Mouse (Mus musculus) cortical plate, adult 2 months (tissue): ENCODE data around the gene Map3k20. TPM values are rescaled to one million over a fixed set of nuclear protein-coding genes. Genes with fewer than 3 reads are reported as not detected.

Source experiments
- H3K27ac ChIP-seq: fragments of 200-500 bp; 2 replicates; pipeline ENCODE4 v1.5.1; 2012; ENCODE audit warnings: low read length, control low read depth, inconsistent platforms; ENCODE audit not compliant: insufficient read depth
- H3K4me1 ChIP-seq: fragments of 200-500 bp; 2 replicates; pipeline ENCODE4 v1.6.1; 2011; ENCODE audit warnings: low read length; ENCODE audit not compliant: control insufficient read depth, insufficient read depth
- H3K4me3 ChIP-seq: fragments of 200-500 bp; 2 replicates; pipeline ENCODE4 v1.5.1; 2011; ENCODE audit warnings: mild to moderate bottlenecking, low read length, control low read depth; ENCODE audit not compliant: insufficient read depth
- CTCF ChIP-seq: fragments of 200-500 bp; IDR thresholded peaks from 2 replicates; pipeline ENCODE4 v1.5.1; 2011; ENCODE audit warnings: mild to moderate bottlenecking, control low read depth, low read length; ENCODE audit not compliant: insufficient read depth; ENCODE audit errors: extremely low read depth
- POLR2A ChIP-seq: fragments of 200-500 bp; IDR thresholded peaks from 2 replicates; pipeline ENCODE4 v1.6.1; 2011; ENCODE audit warnings: mild to moderate bottlenecking, low read length, control low read depth; ENCODE audit not compliant: insufficient read depth; ENCODE audit errors: extremely low read depth
- polyA plus RNA-seq: library from polyadenylated mRNA; depleted of rRNA; stranded (reverse); fragments of >200 nt; gene quantifications from 2 replicates; pipeline ENCODE4 v1.2.3, GENCODE M21; 2012

Gene Map3k20
- polyA plus RNA-seq, 1 experiment: 5.7 TPM

DNA sequence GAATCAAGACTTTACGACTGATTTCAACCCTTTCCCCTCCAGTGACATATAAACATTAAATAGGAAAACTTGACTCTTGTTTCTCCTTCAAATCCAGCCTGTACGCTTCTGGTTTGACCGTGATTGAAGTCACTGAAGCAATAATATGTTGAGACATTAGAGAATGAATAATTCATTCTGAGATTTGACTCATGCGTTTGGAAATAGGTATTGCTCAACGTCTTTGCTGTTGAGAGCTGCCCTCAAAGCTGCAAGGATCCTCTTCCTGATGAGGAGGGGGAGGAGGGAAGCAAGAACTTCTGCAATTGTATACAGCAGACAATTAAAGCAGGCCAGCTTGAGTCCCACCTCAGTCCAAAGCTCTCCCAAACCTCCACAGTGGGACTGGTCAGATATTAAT is 81.1 kb downstream of the Map3k20 start:
- H3K27ac ChIP-seq: no peak overlapping the region
- no peak overlapping the region for H3K4me3 ChIP-seq
- TF ChIP-seq CTCF (no peak), POLR2A (no peak)
- no peaks in the 10 kb centered on the region; the same call in 1 of the 2 replicates for H3K4me1 ChIP-seq

DNA sequence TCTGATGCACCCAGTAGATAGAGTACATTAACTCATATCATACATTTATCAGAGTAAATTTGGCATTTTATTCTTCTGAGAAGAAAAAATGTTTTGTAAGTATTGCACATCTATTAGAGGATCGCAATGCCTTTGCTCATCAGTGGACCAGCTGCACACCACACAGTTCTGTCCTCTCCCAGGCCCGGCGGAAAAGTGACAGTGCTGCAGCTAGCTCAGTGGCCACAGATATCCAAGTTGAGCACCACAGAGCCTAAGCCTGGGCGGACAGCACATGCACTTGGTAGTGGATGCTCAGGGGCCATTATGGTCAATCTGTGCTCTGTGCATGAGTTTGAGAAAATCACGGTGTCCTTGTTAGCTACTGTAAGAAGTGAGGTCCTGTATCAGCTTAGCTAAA is 82.4 kb downstream of the Map3k20 start:
- no peak overlapping the region for H3K4me3 ChIP-seq
- no peak for TF ChIP-seq POLR2A
- TF ChIP-seq CTCF: no peak
- H3K4me1 ChIP-seq: no peaks in the 10 kb centered on the region; the same call in 1 of the 2 replicates
- no peak overlapping the region for H3K27ac ChIP-seq

DNA sequence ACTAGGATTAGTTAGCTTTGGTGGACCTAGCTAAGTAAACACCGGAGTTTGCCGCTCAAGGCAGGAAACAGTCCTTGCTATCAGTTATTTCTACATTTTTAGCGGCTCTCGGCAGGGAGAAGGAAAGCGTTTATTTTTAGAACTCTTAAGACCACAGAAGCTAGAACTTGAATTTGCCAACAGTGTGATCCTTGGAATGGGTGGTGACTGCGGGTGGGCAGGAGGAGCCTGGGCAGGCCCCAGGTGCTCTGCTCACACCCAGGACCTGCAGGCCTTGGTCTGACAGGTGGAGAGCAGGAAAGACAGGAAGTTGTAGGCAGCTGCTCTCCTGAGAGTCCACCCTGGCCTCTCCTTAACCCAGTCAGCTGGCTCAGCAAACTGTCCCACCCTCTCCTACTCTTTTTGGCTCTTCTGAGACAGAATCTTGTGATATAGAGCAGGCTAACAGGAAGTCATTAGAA is 83.7 kb downstream of the Map3k20 start:
- H3K27ac ChIP-seq: no peak overlapping the region
- H3K4me3 ChIP-seq: no peak overlapping the region

DNA sequence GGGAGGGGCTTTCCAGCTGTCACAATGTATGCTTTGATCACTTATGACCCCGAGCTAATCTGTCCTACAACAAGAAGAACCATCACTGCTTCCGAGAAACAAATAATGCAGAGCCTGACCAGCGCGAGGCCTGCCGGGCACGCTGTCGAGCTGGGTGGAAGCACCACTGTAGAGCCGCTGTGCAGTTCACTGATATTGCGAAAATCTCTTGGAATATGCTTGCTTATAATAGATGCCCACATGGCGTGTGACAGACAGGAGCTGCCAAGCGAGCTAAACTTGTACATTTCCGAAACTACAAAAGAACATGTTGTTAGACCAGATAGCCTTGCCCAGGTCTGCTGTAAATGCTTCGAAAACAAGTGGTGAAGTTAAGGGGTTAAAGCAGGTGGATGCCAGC is 86.7 kb downstream of the Map3k20 start:
- H3K27ac ChIP-seq: no peak overlapping the region
- no peak for TF ChIP-seq CTCF
- no peak for TF ChIP-seq POLR2A

More for the DNA sequence above, 83.7 kb downstream of the Map3k20 start:
- TF ChIP-seq POLR2A (no peak), CTCF (no peak)
- no peaks in the 10 kb centered on the region; the same call in 1 of the 2 replicates for H3K4me1 ChIP-seq

DNA sequence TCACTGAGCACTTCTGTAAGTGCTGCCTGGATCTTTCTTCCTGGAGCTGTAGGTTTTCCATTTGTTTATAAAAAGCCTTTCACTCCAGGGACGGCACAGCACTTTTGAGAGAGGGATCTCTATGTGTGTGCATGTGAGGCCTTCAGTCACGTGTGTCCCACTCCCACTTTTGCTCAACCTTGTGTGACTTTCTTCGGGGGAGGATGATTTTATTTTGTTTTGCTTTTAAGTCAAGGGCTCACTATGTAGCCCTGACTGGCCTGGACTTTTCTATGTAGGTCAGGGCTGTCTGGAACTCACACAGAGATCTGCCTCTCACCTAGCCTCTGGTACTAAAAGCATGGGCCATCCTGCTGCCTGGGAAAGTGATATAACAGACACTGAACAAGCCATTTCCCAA is 88.6 kb downstream of the Map3k20 start:
- no peak overlapping the region for H3K27ac ChIP-seq
- no peaks in the 10 kb centered on the region; the same call in 1 of the 2 replicates for H3K4me1 ChIP-seq
- no peak for TF ChIP-seq CTCF
- no peak for TF ChIP-seq POLR2A
- H3K4me3 ChIP-seq: no peak overlapping the region

More for the DNA sequence above, 86.7 kb downstream of the Map3k20 start:
- Histone ChIP-seq H3K4me3 (no peak overlapping the region), H3K4me1 (no peaks in the 10 kb centered on the region; the same call in 1 of the 2 replicates)

DNA sequence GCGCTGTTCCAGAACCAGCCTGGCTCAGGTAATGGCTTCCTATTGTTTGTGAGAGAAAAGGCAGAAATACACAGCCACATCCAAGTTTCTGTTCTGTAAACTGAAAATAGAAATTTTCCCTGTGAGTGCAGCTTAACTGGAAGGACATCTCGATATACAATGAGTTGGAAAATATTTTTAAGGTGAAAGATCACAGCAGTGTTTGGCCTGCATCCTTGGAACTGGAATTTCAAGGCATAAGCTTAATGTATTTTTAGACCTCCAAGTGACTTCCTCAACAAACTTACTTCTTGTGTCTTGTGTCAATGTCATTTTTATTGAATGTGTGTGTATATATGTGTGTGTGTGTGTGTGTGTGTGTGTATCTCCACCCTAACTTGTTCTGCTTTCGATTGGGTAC is 90.4 kb downstream of the Map3k20 start:
- no peak overlapping the region for H3K4me3 ChIP-seq
- no peak overlapping the region for H3K27ac ChIP-seq
- no peaks in the 10 kb centered on the region for H3K4me1 ChIP-seq
- TF ChIP-seq CTCF (no peak), POLR2A (no peak)

DNA sequence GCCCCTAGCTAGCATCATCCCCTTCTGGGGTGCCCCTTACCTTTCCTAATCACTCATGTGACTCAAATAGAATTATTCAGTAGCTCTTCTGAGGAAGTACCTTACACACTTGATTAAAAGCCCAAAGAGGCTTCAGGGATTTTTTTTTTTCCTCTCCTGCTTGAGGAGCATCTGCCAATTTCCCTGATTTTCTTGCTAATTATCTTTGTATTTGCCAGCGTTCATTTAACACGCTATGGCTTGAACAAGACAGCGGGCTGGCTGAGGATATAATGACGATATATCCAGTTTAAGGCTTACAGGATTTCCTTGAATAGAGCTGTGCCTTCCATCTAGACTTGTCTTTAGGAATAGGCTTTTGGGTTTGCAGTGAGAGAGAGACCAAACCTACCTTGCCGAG is 91.5 kb downstream of the Map3k20 start:
- TF ChIP-seq POLR2A (no peak), CTCF (no peak)
- no peak overlapping the region for H3K27ac ChIP-seq
- H3K4me1 ChIP-seq: no peaks in the 10 kb centered on the region
- no peak overlapping the region for H3K4me3 ChIP-seq

DNA sequence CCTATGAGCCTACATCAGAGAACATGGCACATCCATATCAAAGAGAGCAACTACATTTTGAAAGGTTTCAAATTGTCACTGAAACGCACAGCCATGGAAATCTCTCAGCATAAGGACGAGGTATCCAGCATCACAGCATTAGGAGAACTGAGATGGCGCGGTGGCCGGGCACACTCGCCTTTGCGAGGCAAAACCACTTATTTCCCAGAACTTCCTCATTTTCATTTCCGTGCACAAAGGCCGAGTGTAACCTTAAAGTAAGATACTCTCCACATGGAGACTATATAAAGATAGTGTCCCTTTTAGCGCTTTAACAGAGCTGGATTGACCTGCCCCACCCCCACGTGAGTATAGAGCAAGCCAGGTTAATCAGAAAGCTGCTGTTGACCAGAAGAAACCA is 94.0 kb downstream of the Map3k20 start:
- no peak overlapping the region for H3K4me3 ChIP-seq
- H3K27ac ChIP-seq: no peak overlapping the region
- TF ChIP-seq CTCF: no peak
- no peak for TF ChIP-seq POLR2A
- H3K4me1 ChIP-seq: peaks cover 1% of the 10 kb centered on the region; the same call in 1 of the 2 replicates

DNA sequence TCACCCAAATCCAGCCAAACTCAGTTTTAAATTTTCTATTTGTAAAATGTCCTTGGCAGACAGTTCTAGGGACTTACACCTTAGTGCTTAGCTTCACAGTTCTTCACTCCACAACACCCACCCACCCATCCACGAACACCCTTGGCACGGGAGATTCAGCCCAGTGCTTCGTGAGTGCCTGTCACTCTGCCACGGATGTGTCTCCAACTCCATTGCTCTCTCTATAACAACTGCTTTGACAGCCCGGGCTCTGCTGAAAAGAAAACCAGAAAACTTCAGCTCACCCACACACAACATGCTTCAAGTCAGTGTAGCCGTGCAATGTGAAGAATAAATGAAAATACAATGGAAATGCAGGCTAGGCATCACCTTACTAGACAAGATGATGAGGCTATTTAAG is 97.2 kb downstream of the Map3k20 start:
- peaks cover 1% of the 10 kb centered on the region; the same call in 1 of the 2 replicates for H3K4me1 ChIP-seq
- no peak overlapping the region for H3K4me3 ChIP-seq
- TF ChIP-seq POLR2A (no peak), CTCF (no peak)
- no peak overlapping the region for H3K27ac ChIP-seq

DNA sequence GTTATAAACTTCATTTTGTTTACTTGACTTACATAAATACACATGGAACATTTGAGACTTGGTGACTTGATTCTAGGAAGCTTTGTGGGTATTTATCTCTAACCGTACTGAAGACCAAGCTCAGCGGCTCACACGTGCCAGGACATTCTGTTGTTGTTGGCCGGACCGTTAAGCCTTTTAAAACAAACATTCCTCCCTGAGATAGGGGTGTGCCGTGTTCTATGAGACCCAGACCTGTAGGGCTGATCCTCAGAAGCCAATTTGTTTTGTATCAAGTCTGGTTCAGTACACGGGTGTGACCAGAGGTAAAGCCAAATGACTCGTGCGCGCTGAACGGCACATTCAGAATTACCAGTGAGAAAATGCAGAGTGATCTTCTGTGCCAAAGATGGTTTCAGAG is 97.9 kb downstream of the Map3k20 start:
- Histone ChIP-seq H3K27ac (no peak overlapping the region), H3K4me1 (peaks cover 1% of the 10 kb centered on the region; the same call in 1 of the 2 replicates), H3K4me3 (no peak overlapping the region)
- TF ChIP-seq CTCF: no peak
